Mouse (Mus musculus): Measurements from ENCODE around the gene Galnt10. TPM values are rescaled to one million over a fixed set of nuclear protein-coding genes. Genes with fewer than 3 reads are reported as not detected.

The Galnt10 gene
- polyA plus RNA-seq, 1 experiment, result 27.2 TPM

DNA sequence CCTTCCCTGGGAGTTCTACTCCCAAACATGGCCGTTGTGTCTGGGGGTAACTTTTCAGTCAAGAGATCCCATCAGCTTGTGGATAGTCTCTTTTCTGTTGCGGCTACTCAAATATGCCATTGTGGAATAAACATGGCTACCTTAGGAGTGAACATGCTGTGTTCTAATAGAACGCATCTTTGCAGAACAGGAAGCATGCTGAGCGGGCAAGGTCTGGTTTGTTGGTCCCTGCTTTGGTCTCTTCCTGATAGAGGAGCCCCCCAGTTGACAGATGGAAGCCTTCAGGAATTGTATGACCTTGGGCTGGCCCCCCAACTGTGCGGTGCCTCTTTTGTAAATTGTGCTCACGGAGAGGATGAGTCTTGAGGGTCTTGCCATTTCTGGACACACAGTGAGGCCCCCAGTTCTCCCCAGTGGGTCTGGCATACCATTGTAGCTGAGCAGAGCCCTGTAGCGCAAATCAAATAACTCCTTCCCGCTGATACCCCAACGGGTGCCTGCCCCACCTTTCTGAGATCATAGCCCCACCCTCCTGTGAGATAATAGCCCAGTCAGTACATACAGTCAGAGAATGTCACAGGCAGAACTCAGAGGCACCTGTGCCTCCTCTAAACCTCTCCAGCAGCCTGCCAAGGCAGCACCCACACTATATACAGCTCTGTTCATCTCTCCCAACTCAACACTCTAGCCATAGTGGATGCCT, 12.3 kb downstream of the Galnt10 start:
- no peaks in the 10 kb centered on the region for H3K27me3 ChIP-seq (ENCODE audit: control insufficient read depth, insufficient read depth, insufficient read length)
- no peak overlapping the region for H3ac ChIP-seq (ENCODE audit: control insufficient read depth, insufficient read length)
- H3K4me3 ChIP-seq, result no peak overlapping the region
- peaks cover 4% of the 10 kb centered on the region for H3K79me2 ChIP-seq (ENCODE audit: control insufficient read depth, insufficient read depth)
- no peak overlapping the region for H3K4me2 ChIP-seq (ENCODE audit: low read depth)
- TF ChIP-seq POLR2AphosphoS2 (IDR thresholded peaks at IDR 0.05; ENCODE audit: insufficient read length, low read depth) (no peak), SRF (IDR thresholded peaks at IDR 0.05; ENCODE audit: control insufficient read depth, insufficient read length, low read depth) (no peak), CEBPB (IDR thresholded peaks at IDR 0.05; ENCODE audit: insufficient read depth, poor library complexity, severe bottlenecking) (no peak), REST (IDR thresholded peaks at IDR 0.05; ENCODE audit: insufficient read depth, insufficient read length) (no peak), MYOG (IDR thresholded peaks at IDR 0.05; ENCODE audit: control insufficient read depth in 1 of 3, insufficient read depth in 1 of 3, insufficient read length in 2 of 3, low read depth in 2 of 3) (no peak), TCF3 (IDR thresholded peaks at IDR 0.05; ENCODE audit: insufficient read length, low read depth) (no peak), USF1 (IDR thresholded peaks at IDR 0.05; ENCODE audit: low read depth) (no peak), MYOD1 (IDR thresholded peaks at IDR 0.05; ENCODE audit: control insufficient read depth in 1 of 3, insufficient read length in 2 of 3, low read depth in 2 of 3) (no peak), POLR2A (IDR thresholded peaks at IDR 0.05; ENCODE audit: insufficient read length, low read depth) (no peak)
- no peaks in the 10 kb centered on the region for H3K36me3 ChIP-seq (ENCODE audit: control insufficient read depth, insufficient read depth)

- Histone ChIP-seq H3K4me2 (ENCODE audit: low read depth) (no peak overlapping the region), H3K36me3 (ENCODE audit: control insufficient read depth, insufficient read depth) (no peaks in the 10 kb centered on the region), H3K4me3 (no peak overlapping the region), H3ac (ENCODE audit: control insufficient read depth, insufficient read length) (no peak overlapping the region), H3K79me2 (ENCODE audit: control insufficient read depth, insufficient read depth) (no peaks in the 10 kb centered on the region), H3K27me3 (ENCODE audit: control insufficient read depth, insufficient read depth, insufficient read length) (no peaks in the 10 kb centered on the region)
- no peak for TF ChIP-seq POLR2AphosphoS2 (IDR thresholded peaks at IDR 0.05; ENCODE audit: insufficient read length, low read depth)
- no peak for TF ChIP-seq MAX (IDR thresholded peaks at IDR 0.05; ENCODE audit: low read depth)
- no peak for TF ChIP-seq SRF (IDR thresholded peaks at IDR 0.05; ENCODE audit: control insufficient read depth, insufficient read length, low read depth)
- TF ChIP-seq REST (IDR thresholded peaks at IDR 0.05; ENCODE audit: insufficient read depth, insufficient read length), result no peak
- no peak for TF ChIP-seq USF1 (IDR thresholded peaks at IDR 0.05; ENCODE audit: low read depth)
- TF ChIP-seq CEBPB (IDR thresholded peaks at IDR 0.05; ENCODE audit: insufficient read depth, poor library complexity, severe bottlenecking), result no peak
- no peak for TF ChIP-seq TCF12 (IDR thresholded peaks at IDR 0.05; ENCODE audit: insufficient read depth, poor library complexity, severe bottlenecking)
- no peak for TF ChIP-seq E2F4 (IDR thresholded peaks at IDR 0.05; ENCODE audit: insufficient read depth)
- no peak for TF ChIP-seq MYOG (IDR thresholded peaks at IDR 0.05; ENCODE audit: control insufficient read depth in 1 of 3, insufficient read depth in 1 of 3, insufficient read length in 2 of 3, low read depth in 2 of 3)
Observed at GRCm38 (mm10) chr11:57658214-57658613, 13.0 kb downstream of the Galnt10 start.

DNA sequence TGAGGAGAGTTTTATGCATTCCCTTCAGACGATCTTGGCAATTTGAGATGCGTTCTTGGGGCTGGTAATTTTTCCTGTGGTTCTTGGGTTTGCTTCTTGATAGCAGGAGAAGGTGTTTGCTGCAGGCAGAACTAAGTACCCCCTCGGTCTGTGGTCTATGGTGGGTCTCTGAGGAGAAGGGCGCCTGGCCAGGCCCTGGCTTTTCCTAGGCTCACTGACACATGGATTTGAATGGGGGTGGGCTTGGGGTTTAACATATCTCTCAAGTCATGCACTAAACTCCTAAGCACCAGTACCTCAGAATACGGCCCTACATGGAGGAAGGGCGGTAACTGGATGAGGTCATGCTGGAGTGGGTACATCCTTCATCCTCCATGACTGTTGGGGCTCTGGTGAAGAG, 13.5 kb downstream of the Galnt10 start:
- Histone ChIP-seq H3ac (ENCODE audit: control insufficient read depth, insufficient read length) (no peak overlapping the region), H3K36me3 (ENCODE audit: control insufficient read depth, insufficient read depth) (no peaks in the 10 kb centered on the region), H3K4me2 (ENCODE audit: low read depth) (no peak overlapping the region), H3K27me3 (ENCODE audit: control insufficient read depth, insufficient read depth, insufficient read length) (no peaks in the 10 kb centered on the region), H3K79me2 (ENCODE audit: control insufficient read depth, insufficient read depth) (no peaks in the 10 kb centered on the region), H3K4me3 (no peak overlapping the region)
- TF ChIP-seq TCF12 (IDR thresholded peaks at IDR 0.05; ENCODE audit: insufficient read depth, poor library complexity, severe bottlenecking), result no peak
- no peak for TF ChIP-seq MYOG (IDR thresholded peaks at IDR 0.05; ENCODE audit: control insufficient read depth in 1 of 3, insufficient read depth in 1 of 3, insufficient read length in 2 of 3, low read depth in 2 of 3)
- no peak for TF ChIP-seq MAX (IDR thresholded peaks at IDR 0.05; ENCODE audit: low read depth)
- no peak for TF ChIP-seq MYOD1 (IDR thresholded peaks at IDR 0.05; ENCODE audit: control insufficient read depth in 1 of 3, insufficient read length in 2 of 3, low read depth in 2 of 3)
- no peak for TF ChIP-seq SRF (IDR thresholded peaks at IDR 0.05; ENCODE audit: control insufficient read depth, insufficient read length, low read depth)
- TF ChIP-seq POLR2AphosphoS2 (IDR thresholded peaks at IDR 0.05; ENCODE audit: insufficient read length, low read depth), result no peak
- no peak for TF ChIP-seq CEBPB (IDR thresholded peaks at IDR 0.05; ENCODE audit: insufficient read depth, poor library complexity, severe bottlenecking)
- no peak for TF ChIP-seq POLR2A (IDR thresholded peaks at IDR 0.05; ENCODE audit: insufficient read length, low read depth)
- TF ChIP-seq E2F4 (IDR thresholded peaks at IDR 0.05; ENCODE audit: insufficient read depth), result no peak

DNA sequence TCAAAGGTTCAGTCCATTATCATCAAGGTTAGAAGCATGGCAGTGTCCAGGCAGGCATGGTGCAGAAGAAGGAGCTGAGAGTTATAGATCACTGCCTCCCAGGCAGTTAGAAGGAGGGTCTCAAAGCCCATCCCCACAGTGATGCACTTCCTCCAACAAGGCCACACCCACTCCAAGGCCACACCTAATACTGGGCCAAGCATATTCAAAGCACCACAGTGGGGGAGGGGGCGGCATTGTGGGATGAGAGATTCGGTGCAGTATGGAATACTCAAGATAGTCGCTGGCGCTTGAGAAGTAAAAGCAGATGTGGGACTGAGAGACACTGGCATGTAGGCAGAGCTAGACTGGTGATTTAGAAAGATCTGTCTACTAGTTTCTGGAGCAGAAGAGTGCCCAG, 14.9 kb downstream of the Galnt10 start:
- H3K27me3 ChIP-seq (ENCODE audit: control insufficient read depth, insufficient read depth, insufficient read length), result no peaks in the 10 kb centered on the region
- H3K79me2 ChIP-seq (ENCODE audit: control insufficient read depth, insufficient read depth), result no peaks in the 10 kb centered on the region
- TF ChIP-seq E2F4 (IDR thresholded peaks at IDR 0.05; ENCODE audit: insufficient read depth) (no peak), USF1 (IDR thresholded peaks at IDR 0.05; ENCODE audit: low read depth) (no peak), REST (IDR thresholded peaks at IDR 0.05; ENCODE audit: insufficient read depth, insufficient read length) (no peak), POLR2AphosphoS2 (IDR thresholded peaks at IDR 0.05; ENCODE audit: insufficient read length, low read depth) (no peak), TCF12 (IDR thresholded peaks at IDR 0.05; ENCODE audit: insufficient read depth, poor library complexity, severe bottlenecking) (no peak), MYOD1 (IDR thresholded peaks at IDR 0.05; ENCODE audit: control insufficient read depth in 1 of 3, insufficient read length in 2 of 3, low read depth in 2 of 3) (no peak), CEBPB (IDR thresholded peaks at IDR 0.05; ENCODE audit: insufficient read depth, poor library complexity, severe bottlenecking) (no peak), SRF (IDR thresholded peaks at IDR 0.05; ENCODE audit: control insufficient read depth, insufficient read length, low read depth) (no peak), MAX (IDR thresholded peaks at IDR 0.05; ENCODE audit: low read depth) (no peak)
- no peak overlapping the region for H3ac ChIP-seq (ENCODE audit: control insufficient read depth, insufficient read length)
- no peaks in the 10 kb centered on the region for H3K36me3 ChIP-seq (ENCODE audit: control insufficient read depth, insufficient read depth)
- H3K4me3 ChIP-seq, result no peak overlapping the region
- no peak overlapping the region for H3K4me2 ChIP-seq (ENCODE audit: low read depth)

DNA sequence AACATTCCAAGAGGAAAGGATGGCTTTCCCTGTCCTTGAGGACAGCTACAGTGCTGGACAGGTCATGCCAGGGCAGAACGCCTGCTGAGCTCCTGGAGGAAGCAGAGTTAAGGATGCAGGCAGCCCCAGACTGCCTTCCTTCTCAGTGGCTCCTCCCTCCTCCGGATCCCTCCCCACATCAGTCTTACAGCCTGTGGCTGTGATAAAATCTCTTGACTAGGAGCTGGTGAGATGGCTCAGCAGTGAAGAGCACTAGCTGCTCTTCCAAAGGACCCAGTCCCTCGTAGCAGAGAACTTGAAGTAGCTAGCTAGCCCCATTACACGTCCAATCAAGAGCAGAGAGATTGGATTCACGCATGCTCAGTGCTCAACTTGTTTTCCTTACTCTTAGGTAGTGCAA, 15.6 kb downstream of the Galnt10 start:
- Histone ChIP-seq H3ac (ENCODE audit: control insufficient read depth, insufficient read length) (no peak overlapping the region), H3K79me2 (ENCODE audit: control insufficient read depth, insufficient read depth) (no peaks in the 10 kb centered on the region), H3K4me3 (no peak overlapping the region), H3K4me2 (ENCODE audit: low read depth) (no peak overlapping the region), H3K36me3 (ENCODE audit: control insufficient read depth, insufficient read depth) (no peaks in the 10 kb centered on the region), H3K27me3 (ENCODE audit: control insufficient read depth, insufficient read depth, insufficient read length) (no peaks in the 10 kb centered on the region)
- TF ChIP-seq TCF3 (IDR thresholded peaks at IDR 0.05; ENCODE audit: insufficient read length, low read depth) (no peak), E2F4 (IDR thresholded peaks at IDR 0.05; ENCODE audit: insufficient read depth) (no peak), MYOG (IDR thresholded peaks at IDR 0.05; ENCODE audit: control insufficient read depth in 1 of 3, insufficient read depth in 1 of 3, insufficient read length in 2 of 3, low read depth in 2 of 3) (no peak), MYOD1 (IDR thresholded peaks at IDR 0.05; ENCODE audit: control insufficient read depth in 1 of 3, insufficient read length in 2 of 3, low read depth in 2 of 3) (no peak)

Data from myocyte (in vitro differentiated cells).